Mouse (Mus musculus) spleen, adult 18-20 months (tissue): ENCODE measurements around the gene Chd2.
"Not testable (repeated sequence)": the region's sequence is repeated elsewhere in the genome, so short reads cannot be mapped to it uniquely, and the experiment has no call there.

ENCODE experiments used
- DNase-seq, 2 experiments: peaks; one replicate each; pipeline ENCODE4 v3.0.0; 2022; ENCODE audit warnings: mixed read lengths in 2 of 2

The Chd2 gene

DNA sequence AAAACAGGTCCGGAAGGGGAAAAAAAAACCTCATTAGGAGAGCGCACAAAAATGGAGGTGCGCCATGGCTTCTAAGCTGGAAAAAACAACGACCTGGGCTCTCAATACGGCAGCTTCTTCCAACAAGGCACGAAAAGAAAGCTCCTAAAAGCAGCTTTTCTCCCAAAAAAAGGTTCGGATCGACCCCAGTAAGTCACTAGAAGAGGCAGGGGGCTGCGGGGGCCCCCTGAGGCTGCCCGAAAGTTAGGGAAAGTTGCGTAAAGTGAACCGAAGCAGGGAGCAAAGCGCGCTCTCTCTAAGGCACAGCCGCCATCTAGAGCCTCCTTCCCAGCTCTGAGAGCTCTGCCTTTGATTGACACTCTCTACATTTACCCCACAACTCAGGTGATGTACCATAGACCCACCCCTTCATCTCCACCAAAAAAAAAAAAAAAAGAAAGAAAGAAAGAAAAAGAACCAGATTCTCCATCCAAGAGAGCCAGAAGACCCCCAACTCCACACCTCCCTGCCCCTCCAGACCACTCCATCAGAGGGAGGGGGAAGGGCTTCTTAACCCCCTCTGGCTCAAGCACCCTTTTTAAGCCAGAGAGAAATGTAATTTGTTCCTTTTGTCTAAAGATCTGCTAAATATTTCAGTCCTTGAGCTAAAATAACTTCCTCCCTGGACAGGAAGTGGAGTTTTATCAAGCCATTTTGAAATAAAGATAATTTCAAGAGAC is at the start of gene Chd2:
Chd2 (minus strand) TSS at position 419 of the 719 bp plus-strand sequence.
- DNase-seq: peak; percentile 53 to 64

GRCm38 (mm10) chr7:73590757-73591156 is 49.1 kb upstream of the Chd2 start:
- no peak for DNase-seq

DNA sequence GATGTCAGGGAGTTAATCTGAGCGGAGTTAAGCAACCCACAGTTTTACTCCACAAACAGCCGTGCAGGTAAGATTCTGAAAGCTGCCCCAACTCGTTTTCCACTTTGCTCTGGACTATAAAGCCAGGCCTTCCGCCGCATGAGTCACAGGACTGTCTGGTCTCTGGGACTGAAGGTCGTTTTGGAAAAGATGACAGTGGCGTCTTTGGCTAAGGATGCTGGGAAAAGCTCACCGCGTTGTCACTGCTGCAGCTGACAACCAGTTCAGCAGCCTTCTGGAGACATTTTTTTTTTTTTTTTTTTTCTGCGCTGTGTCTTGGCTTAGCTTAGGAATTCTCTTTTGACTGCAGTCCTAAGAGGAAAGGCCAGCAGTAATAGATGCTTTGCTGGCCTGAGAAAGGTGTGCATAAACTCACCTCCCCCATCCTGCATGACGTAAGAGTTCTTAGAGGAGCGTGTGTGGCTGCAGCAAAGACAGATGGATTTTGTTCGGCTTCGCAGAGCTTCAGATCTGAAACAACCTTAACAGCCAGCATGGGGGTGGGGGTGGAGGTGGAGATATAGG is 47.7 kb upstream of the Chd2 start:
- DNase-seq: no peak

DNA sequence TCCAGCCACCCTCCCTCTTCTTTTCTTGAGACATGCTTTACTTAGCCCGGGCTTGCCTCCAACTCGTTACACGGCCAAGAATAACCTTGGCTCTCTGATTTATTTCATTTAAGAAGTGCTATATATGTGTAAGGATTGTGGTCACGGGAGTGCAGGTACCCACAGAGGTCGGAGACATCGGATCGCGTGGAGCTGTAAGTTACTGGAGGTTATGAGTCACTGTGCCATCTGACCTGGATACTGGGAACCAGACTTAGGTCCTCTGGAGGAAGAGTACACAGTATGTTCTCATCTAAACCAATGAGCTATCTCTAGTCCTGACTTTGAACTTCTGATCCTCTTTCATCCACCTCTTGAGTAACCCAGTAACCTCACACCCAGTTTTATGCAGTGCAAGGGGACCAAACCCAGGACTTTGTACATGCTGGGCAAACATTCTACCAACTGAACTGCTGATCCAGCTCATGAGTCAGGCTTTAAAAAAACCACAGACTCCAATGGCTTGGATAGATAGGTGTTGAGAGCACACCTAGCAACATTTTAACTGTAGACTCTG is 46.8 kb upstream of the Chd2 start:
- no peak for DNase-seq

DNA sequence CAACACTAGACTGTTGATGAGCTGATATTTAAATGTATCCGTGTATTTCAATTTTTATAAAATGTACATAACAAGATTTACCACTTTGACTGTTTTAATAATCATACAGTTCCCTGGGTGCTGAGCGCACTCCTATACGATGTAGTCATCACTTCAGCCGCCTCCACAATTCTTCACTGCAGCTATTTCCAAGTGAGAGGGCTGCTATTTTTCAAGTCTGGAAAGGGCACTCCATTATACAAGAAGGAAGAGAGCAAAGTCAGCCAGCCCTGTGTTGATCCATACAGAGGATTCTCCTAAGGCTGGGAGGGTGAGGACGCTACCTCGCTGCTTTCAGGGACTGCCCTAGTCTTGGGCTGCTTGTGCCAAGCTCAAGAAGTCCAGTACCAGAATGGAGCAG is 45.1 kb upstream of the Chd2 start:
- DNase-seq: no peak

GRCm38 (mm10) chr7:73586206-73586605 is 44.6 kb upstream of the Chd2 start:
- no peak for DNase-seq

- DNase-seq: no peak
Observed at GRCm38 (mm10) chr7:73585114-73586032, 43.7 kb upstream of the Chd2 start.

DNA sequence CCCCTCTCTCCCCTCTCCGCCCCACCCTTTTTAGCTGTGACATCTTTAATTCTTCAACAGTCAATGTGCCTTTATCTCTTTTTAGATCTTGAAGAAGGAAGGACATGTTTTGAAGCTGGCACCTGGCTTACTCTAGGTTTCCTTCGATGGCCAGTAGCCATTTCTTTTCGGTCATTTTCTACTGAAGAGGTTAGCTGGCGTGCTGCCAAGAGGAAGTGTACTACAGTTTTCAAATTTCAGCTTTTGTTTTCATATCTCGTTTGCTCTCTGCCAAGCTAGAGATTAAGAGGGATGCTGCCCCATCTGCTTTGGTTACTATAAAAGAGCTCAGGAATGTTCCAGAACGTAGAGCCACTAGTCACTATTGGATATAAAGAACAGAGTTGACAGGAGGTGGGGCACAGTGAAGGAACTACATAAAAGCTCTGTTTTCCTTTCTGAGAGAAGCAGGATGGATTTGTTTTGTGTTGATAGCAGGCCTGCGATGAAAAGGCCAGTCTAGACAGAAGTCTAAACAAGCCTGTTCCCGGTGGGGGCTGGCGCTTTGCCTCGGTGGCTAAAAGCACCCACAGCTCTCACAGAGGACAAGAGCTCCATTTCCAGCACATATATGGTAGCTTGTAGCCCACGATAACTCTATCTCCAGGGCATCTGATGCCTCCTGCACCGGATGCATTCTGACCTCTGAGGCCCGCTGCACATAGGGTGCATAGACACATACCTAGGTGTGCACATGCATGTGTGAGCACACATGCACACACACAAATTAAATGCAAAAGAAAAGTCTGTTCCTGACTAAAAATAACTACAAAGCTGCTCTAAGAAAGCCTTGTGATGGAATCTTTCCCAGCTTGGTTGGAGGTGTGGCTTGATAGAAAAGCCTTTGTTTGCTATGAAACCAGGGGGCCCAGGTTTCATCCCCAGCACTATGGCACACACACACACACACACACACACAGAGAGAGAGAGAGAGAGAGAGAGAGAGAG is 42.7 kb upstream of the Chd2 start:
- peak in 1 of 2 experiments; percentile 75 for DNase-seq

DNA sequence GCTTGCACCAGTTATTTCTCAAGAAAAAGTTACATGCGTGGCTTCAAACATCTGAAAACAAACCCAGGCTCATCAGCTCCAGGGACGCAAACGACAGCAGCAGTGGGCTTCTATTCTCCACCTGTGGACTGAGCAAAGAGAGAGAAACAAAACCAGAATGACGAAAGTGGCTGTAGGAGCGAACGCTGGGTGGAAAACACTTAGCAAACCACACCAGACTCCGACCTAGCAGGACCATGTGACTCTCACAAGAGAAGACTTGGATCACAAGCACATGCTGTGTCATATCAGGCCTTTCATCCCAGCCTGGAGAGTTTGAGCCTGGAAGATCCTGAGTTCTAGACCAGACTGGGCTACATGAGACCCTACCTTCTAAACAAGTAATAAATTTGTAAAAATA is 41.8 kb upstream of the Chd2 start:
- DNase-seq: no peak

GRCm38 (mm10) chr7:73581836-73582375 is 40.3 kb upstream of the Chd2 start:
- no peak for DNase-seq

DNA sequence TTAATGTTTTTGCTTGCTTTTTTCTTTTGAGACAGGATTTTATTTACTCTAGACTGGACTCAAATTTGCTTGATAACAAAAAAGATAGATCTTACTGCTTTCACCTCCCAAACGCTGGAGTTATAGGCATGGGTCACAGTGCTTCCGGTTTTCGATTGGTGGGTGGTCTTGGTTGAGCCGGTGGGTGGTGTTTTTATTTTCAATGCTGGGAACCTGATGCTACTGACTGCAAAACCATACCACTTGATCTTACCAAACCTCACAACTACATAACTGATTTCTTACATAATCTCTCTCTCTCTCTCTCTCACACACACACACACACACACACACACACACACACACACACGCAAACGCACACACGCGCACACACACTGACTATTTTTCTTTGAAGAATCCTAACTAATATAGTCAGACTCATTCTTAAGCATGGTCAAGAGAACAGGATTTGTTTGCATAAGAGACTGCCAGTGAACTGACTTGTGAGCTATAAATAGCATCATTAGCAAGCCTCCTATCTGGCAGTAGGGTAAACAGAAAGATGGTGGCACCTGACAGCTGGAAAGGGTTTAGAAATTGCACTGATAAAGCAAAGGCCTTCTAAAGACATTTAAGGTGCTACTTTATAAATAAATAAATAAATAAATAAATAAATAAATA is 37.6 kb upstream of the Chd2 start:
- DNase-seq: no peak

DNA sequence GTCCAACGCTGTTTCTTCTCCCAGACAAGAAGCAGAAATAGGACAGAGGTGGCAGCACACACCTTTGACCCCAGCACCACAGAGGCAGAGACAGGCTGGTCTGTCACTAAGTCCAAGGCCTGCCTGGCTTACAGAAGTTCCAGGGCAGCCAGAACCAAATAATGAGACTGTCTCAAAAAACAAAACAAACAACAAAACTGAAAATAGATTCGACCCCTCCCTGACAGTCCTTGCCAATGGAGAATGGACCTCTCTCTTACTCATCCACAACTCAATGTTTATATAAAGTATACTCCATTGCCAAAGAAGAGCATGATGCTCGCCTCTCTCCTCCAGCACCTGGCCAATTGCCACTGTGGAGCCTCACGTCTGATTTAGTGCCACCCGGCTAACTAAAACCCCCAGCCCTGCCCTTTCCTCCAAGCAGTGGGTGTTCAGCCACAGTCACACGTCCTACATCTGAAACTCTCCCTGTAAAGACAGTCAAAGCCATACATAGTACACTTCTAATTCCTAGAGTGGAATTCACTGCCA is 36.3 kb upstream of the Chd2 start:
- DNase-seq: no peak

- DNase-seq: no peak
Observed at GRCm38 (mm10) chr7:73576101-73576936, 34.7 kb upstream of the Chd2 start.

DNA sequence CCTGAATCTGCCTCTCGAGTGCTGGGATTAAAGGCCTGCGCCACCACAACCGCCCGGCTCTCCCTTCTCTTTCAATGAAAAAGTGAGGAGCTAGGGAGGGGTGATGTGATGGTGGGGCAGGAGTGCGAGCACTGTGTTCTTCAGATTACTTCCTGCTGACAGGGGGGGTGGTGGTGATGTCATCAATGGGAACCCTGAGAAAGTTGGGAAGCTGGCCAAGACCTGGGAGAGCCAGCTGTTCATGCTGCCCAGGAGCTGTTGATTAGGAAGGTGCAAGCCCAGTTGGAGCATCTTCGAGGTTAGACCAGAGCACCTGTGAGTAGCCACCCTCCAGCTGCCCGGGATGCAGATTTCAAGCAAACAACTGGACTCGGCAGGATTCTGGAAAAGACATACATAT is 33.6 kb upstream of the Chd2 start:
- no peak for DNase-seq

DNA sequence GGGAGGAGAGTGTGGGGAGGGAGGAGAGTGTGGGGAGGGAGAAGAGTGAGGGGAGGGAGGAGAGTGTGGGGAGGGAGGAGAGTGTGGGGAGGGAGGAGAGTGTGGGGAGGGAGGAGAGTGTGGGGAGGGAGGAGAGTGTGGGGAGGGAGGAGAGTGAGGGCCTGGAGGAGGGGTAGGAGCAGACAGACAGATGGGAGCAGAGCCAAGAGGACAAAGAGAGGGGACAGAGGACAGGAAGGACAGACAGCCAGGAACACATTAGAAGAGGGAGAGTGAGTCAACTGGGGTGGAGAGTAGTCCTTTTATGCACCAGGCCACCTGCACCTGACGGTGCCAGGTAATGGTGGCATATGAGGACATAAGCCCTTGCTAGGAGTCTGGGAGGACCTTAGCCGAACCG is 33.0 kb upstream of the Chd2 start:
- not testable (repeated sequence) for DNase-seq

DNA sequence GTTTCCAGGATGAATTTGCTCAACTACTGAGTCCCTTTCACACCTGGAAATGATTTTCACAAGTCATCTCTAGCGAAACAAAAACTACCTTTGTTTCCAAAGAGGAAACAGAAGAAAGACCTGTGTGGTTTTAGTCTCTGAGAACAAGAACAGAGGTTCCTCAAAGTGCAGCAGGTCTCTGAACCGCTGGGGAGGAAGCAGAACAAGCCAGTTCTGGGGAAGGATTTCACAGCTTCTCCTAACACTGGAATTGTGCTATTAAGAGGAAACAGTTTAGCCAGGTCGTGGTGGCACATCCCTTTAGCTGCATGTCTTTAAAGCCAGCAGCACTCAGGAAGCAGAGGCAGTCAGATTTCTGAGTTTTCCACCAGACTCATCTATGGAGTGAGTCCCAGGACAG is 30.9 kb upstream of the Chd2 start:
- peak in 1 of 2 experiments; percentile 37 for DNase-seq

GRCm38 (mm10) chr7:73568801-73569403 is 27.3 kb upstream of the Chd2 start:
- peak in 1 of 2 experiments; percentile 1 for DNase-seq

GRCm38 (mm10) chr7:73567754-73568161 is 26.1 kb upstream of the Chd2 start:
- DNase-seq: peak in 1 of 2 experiments; percentile 0

GRCm38 (mm10) chr7:73564131-73564530 is 22.5 kb upstream of the Chd2 start:
- no peak for DNase-seq
